Mouse (Mus musculus): Measurements from ENCODE around the gene Pnpla5. TPM values are rescaled to one million over a fixed set of nuclear protein-coding genes. Genes with fewer than 3 reads are reported as not detected.

Pnpla5 gene
- polyA plus RNA-seq, 1 experiment from 2014 or later = not detected

DNA sequence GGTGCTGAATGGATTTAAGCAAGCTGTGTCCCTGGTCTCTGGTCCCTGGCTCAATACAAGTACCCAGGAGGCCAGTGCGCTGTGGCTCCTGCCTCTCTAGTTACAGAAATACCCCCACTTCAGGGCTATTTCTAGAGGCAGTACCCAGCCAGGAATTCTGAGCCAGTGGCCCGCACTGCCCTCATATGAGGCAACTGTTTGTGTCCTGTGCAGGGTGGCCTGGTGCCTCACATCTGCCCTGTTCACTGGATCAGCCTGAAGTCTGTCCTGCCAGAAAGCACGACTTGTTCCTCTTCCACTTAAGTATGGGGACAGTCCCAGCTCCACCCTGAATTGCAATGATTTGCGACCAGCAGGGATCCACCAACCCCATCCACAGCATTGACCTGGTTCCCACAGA is 10.5 kb upstream of the Pnpla5 start:
- Histone ChIP-seq H3K79me2 (ENCODE audit: inconsistent target) (no peaks in the 10 kb centered on the region), H3K36me3 (ENCODE audit: inconsistent target) (no peaks in the 10 kb centered on the region), H3K4me3 (ENCODE audit: inconsistent target) (no peak overlapping the region), H3K27ac (no peak overlapping the region)
- WGBS (ENCODE audit: missing documents) = 59% methylated on average over 4 of the region's 4 CpGs

DNA sequence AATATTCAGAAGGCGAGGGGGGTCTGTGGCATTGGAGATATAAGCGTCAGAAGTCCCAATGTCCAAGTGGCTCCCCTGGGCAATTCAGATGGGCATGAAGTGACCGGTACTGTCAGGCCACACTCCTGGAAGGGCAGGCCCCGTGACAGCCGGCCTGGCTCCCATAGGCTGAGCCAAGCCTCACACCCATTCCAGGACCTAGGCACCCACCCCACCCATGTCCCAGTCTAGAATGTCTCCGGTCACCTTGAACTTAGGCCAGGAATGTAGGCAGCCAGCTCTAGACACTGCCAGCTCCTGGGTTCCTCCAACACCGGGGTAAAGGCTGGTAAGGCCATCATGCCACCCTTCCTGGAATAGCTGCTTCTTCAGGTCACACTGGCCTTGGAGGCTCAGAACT is 9.0 kb upstream of the Pnpla5 start:
- H3K4me3 ChIP-seq (ENCODE audit: inconsistent target) = no peak overlapping the region
- no peaks in the 10 kb centered on the region for H3K79me2 ChIP-seq (ENCODE audit: inconsistent target)
- WGBS (ENCODE audit: missing documents) = 90% methylated on average over 7 of the region's 7 CpGs
- H3K36me3 ChIP-seq (ENCODE audit: inconsistent target) = no peaks in the 10 kb centered on the region
- H3K27ac ChIP-seq = no peak overlapping the region

DNA sequence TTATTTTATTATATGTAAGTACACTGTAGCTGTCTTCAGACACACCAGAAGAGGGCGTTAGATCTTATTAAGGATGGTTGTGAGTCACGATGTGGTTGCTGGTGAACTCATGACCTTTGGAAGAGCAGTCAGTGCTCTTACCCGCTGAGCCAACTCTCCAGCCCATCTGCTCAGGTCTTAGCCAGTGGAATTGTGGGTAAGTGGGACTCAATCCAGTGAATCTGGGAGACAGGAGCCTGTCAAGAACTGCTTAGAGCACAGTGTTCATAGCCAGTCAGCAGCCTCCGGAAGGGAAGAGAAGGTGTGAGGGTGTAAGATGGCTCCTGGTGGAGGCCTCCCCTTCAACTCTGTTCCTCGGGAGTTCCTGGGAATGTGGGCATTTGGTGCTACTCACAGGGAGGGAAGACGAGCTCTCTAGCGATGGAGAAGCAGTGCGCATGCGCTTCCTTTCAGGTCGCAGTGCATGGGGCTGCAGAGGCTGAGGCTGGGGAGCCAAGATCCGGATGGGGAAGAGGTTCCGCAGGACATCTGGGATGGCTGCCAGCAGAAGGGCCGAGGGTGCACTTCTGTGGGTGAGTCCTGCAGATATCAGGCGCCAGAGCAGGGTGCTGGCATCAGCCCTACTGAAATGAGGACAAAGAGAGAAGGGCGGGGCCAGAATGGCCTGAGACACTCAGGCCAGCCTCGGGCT is 8.3 kb upstream of the Pnpla5 start:
- Histone ChIP-seq H3K36me3 (ENCODE audit: inconsistent target) (no peaks in the 10 kb centered on the region), H3K79me2 (ENCODE audit: inconsistent target) (no peaks in the 10 kb centered on the region), H3K4me3 (ENCODE audit: inconsistent target) (no peak overlapping the region), H3K27ac (no peak overlapping the region)
- 69% methylated on average over 16 of the region's 16 CpGs for WGBS (ENCODE audit: missing documents)

DNA sequence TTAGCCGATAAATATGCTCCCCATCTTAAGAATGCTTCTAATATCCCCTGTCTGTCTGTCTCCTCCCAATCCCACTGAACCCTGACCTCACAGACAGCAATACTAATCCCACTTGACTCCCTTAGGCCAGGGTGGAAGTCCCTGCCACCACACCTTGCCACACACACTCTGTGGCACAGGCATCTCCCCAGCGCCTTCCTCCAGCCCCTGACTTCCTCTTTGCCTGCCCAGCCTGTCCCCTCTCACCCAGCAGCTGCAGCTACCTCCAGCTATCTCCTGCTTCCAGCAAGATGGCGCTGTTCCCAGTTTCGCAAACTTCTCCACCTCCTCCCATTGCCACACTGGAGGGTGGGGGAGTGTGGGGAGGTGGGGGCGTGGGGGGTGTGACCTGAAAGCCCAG is 3.9 kb upstream of the Pnpla5 start:
- no peaks in the 10 kb centered on the region for H3K79me2 ChIP-seq (ENCODE audit: inconsistent target)
- no peak overlapping the region for H3K4me3 ChIP-seq (ENCODE audit: inconsistent target)
- no peaks in the 10 kb centered on the region for H3K36me3 ChIP-seq (ENCODE audit: inconsistent target)
- H3K27ac ChIP-seq = no peak overlapping the region
- 8% methylated on average over 5 of the region's 5 CpGs for WGBS (ENCODE audit: missing documents)

DNA sequence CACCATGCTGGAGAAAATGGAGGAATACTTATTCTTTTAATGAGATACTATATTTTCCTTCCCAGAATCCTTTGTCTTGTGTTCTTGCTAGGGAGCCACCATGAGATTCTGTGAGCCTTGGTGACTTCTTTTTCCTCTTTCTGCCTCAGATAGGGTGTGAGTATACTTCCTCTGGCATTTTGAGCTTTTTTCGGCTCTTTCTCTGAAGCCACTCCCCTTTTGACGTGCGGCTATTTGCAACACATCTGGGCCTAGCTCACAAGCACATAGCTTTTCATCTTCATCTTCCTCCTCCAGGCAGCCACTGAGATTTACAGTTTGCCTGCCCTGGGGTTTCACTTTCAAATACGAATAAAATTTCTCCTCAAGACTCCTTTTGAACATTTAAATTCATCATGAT is 3.5 kb upstream of the Pnpla5 start:
- Histone ChIP-seq H3K27ac (no peak overlapping the region), H3K36me3 (ENCODE audit: inconsistent target) (no peaks in the 10 kb centered on the region)
- 6% methylated on average over 4 of the region's 4 CpGs for WGBS (ENCODE audit: missing documents)

DNA sequence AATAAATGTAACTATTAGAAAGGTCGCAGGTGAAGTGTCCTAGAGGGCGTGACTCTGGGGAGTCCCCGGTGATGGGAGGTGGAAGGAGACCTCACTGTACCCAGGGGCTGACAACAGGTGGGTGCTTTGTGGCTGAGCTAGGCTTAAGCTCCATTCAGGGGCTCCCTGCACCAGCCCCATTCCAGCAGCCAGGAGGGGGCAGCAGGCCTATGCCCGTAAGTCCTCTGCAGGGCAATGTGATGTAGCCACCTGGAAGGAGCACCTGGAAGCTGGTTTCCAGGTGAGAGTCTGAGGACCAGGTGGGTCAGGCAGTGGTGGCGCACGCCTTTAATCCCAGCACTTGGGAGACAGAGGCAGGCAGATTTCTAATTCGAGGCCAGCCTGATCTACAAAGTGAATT is 1.1 kb upstream of the Pnpla5 start:
- no peak overlapping the region for H3K4me3 ChIP-seq (ENCODE audit: inconsistent target)
- no peak overlapping the region for H3K27ac ChIP-seq
- H3K36me3 ChIP-seq (ENCODE audit: inconsistent target) = no peaks in the 10 kb centered on the region
- no peaks in the 10 kb centered on the region for H3K79me2 ChIP-seq (ENCODE audit: inconsistent target)
- WGBS (ENCODE audit: missing documents) = 90% methylated on average over 6 of the region's 7 CpGs

More for the DNA sequence above, 3.5 kb upstream of the Pnpla5 start:
- no peaks in the 10 kb centered on the region for H3K79me2 ChIP-seq (ENCODE audit: inconsistent target)
- H3K4me3 ChIP-seq (ENCODE audit: inconsistent target) = no peak overlapping the region

DNA sequence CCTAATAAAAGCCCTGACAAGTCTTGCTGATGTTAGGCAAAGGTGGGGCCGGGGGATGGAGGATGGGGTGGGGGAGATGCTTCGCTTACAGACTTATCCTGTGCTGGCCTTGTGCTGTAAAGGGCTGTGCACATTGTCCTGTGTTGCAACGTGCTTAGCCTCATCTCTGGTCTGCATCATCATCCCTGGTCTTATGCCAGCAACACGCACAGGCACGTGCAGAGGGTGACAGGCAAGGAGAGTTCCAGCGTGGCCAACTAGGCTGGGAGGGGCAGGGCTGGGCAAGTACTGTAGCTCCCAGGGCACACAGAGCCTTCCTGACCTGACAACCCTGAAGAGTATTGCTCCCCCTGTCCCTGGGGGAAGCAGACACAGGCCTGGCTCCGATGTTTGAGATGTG is 1.9 kb downstream of the Pnpla5 start:
- WGBS (ENCODE audit: missing documents) = 54% methylated on average over 7 of the region's 7 CpGs
- Histone ChIP-seq H3K36me3 (ENCODE audit: inconsistent target) (no peaks in the 10 kb centered on the region), H3K79me2 (ENCODE audit: inconsistent target) (no peaks in the 10 kb centered on the region), H3K27ac (no peak overlapping the region), H3K4me3 (ENCODE audit: inconsistent target) (no peak overlapping the region)

DNA sequence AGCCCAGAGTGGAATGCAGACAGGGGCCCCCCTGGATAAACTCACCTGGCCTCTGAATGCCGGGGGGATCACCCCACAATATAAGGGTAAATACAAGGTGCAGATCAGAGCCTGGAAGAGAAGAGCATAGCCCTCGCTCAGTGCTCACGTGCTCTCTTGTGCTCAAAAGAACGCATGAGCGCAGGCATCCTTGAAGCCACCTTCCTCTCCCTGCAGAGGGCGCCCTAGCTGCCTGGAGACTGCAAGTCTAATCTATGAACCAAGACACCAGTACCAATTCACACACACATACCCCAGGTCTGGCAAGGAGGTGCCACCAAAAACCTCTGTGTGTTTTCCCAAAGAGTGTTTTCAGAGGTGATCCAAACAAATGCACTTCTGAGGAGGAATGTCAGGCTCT is 2.4 kb downstream of the Pnpla5 start:
- H3K79me2 ChIP-seq (ENCODE audit: inconsistent target) = no peaks in the 10 kb centered on the region
- no peak overlapping the region for H3K4me3 ChIP-seq (ENCODE audit: inconsistent target)
- WGBS (ENCODE audit: missing documents) = 26% methylated on average over 6 of the region's 6 CpGs
- no peak overlapping the region for H3K27ac ChIP-seq
- H3K36me3 ChIP-seq (ENCODE audit: inconsistent target) = no peaks in the 10 kb centered on the region

DNA sequence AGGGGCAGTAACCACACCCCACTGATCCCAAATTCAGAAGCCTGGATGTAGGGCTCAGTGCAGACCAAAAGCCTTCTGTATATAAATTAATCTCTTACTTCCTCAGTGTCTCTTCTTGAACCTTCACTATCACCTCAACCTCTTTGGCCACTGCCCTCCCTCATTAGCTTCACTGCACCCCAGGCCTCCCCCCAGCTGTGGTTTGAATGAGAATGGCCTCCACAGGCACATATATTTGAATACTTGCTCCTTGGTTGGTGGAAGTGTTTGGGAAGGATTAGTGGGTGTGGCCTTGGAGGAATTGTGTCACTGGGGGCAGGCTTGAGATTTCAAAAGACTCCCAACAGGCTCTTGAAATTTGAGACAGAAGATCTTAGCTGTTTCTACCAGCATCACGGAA is 6.5 kb downstream of the Pnpla5 start:
- no peak overlapping the region for H3K4me3 ChIP-seq (ENCODE audit: inconsistent target)
- H3K27ac ChIP-seq = no peak overlapping the region
- no peaks in the 10 kb centered on the region for H3K79me2 ChIP-seq (ENCODE audit: inconsistent target)
- H3K36me3 ChIP-seq (ENCODE audit: inconsistent target) = no peaks in the 10 kb centered on the region
- WGBS (ENCODE audit: missing documents) = 67% methylated on average over 1 of the region's 1 CpGs

DNA sequence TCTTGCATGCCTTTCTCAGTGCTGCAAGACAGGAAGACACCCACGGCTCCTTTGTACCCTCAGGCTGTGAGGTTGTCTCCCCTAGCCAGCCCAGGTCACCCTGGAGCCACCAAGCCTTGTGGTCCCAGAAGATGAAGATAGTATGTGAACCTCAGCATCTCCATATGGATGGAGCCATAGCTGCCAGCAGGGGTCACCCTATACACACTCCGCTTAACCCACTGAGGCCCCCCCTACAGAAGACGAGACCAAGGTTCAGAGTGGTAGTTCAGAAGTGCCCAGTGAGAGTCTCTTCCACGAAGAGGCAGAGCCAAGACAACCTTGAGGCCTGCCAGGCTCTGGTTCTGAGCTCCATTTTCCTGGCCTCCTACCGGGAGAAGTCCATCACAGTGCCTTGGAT is 7.2 kb downstream of the Pnpla5 start:
- no peaks in the 10 kb centered on the region for H3K79me2 ChIP-seq (ENCODE audit: inconsistent target)
- WGBS (ENCODE audit: missing documents) = 32% methylated on average over 5 of the region's 5 CpGs
- H3K27ac ChIP-seq = no peak overlapping the region
- no peak overlapping the region for H3K4me3 ChIP-seq (ENCODE audit: inconsistent target)
- no peaks in the 10 kb centered on the region for H3K36me3 ChIP-seq (ENCODE audit: inconsistent target)

DNA sequence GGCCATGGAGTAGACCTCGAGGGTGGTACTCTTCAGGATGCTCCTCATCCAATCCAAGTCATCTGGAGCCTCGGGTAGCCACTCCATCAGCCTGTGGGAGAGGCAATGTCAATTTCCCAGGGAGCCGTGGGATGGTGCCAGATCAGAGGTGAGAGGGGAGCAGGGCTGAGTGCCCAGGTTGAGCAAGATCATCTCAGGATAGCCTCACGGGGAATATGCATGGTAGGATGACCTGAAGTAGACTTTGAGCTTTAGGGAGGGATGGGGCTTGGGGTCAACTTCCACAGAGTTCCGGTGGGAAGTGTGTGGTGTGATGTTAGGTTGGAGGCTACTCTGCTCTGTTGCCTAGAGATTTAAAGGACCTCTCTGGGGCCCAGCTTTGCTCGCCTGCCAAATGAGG is 9.1 kb downstream of the Pnpla5 start:
- no peaks in the 10 kb centered on the region for H3K36me3 ChIP-seq (ENCODE audit: inconsistent target)
- no peak overlapping the region for H3K27ac ChIP-seq
- no peaks in the 10 kb centered on the region for H3K79me2 ChIP-seq (ENCODE audit: inconsistent target)
- no peak overlapping the region for H3K4me3 ChIP-seq (ENCODE audit: inconsistent target)
- WGBS (ENCODE audit: missing documents) = 72% methylated on average over 5 of the region's 6 CpGs

DNA sequence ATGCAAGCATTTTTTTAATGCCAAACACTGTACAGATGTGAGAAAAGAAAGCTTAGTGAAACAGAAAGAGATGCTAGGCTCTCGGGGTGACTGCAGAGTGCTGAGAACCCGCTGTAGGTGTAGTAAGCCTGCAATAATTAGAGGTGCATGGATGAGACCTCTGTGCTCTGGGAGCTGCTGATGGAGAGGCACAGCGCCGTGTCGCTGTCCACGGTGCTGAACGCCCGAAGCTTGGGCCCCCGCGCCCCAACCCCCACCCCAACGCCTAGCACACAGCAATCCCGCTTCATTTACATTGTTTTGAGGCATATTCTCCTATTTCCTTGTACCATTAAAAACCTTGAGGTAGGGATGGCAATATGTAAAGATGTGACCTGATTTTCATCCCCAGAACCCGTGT is 14.1 kb downstream of the Pnpla5 start:
- Histone ChIP-seq H3K79me2 (ENCODE audit: inconsistent target) (no peaks in the 10 kb centered on the region), H3K27ac (no peak overlapping the region)
- 9% methylated on average over 13 of the region's 13 CpGs for WGBS (ENCODE audit: missing documents)

DNA sequence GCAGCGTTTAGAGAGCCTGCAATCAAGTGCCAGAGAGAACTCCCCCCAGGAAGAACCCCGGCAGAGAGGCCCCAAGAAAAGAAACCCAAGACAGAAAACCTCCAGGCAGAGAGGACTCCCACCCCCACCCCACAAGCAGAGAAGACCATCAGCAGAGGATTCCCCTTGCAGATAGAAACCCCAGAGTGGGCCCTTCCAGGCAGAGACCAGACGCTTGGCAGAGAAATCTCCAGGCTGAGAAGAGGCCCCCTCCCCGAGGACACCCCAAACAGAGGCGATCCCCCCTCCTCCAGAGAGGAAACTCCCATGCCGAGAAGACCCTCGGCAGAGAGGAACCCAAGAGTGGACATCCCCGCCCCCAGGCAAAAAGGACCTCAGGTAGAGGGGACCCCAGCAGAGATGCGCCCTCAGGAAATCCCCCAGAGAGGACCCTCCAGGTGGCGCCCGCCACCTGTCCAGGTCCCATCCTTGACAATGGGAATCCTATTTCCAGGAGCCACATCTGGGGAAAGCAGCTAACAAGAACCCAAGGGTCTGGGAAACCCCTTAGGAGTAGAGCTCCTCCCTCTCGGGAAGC is 17.0 kb downstream of the Pnpla5 start:
- H3K27ac ChIP-seq = no peak overlapping the region
- no peak overlapping the region for H3K4me3 ChIP-seq (ENCODE audit: inconsistent target)
- no peaks in the 10 kb centered on the region for H3K79me2 ChIP-seq (ENCODE audit: inconsistent target)
- 18% methylated on average over 12 of the region's 12 CpGs for WGBS (ENCODE audit: missing documents)
- H3K36me3 ChIP-seq (ENCODE audit: inconsistent target) = no peaks in the 10 kb centered on the region

More for the DNA sequence above, 14.1 kb downstream of the Pnpla5 start:
- no peak overlapping the region for H3K4me3 ChIP-seq (ENCODE audit: inconsistent target)
- H3K36me3 ChIP-seq (ENCODE audit: inconsistent target) = no peaks in the 10 kb centered on the region

DNA sequence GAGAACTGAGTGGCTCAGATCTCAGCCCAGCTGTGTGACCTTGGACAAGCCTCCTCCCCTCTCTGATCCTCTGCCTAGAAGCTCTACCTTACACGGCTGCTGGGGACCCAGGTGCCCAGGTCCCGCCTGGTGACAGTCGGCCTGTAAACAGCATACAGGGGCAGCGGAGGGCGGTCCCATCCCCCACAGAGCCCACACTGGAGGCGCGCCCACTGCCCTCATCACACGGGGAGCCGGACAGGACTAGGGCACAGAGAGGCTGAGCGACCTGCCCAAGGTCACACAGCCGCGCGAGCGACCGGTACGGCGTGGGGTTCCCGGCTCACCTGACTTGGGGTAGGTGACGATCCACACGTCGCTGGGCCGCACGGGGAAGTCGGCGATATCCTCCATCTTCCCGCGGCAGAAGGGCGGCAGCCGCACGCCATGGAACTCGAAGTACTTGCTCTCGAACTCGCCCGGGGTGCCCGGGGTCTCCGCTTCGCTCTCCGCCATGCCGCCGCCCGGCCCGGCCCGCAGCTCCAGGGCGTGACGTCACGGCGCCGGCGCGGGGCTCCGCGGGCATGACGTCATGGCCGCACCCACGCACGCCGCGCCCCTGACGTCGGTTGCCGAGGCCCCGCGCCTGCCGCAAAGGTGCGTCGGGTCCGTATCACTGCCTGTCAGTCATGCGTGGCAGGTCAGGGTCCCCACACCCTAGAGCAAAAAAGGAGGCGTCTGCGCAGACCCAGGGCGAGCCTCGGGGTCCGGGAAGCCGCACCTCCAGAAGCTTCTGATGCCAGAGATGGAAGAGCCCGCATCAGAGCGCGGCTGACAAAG is 17.7 kb downstream of the Pnpla5 start, which contains the start of gene Sult4a1:
TSS of gene Sult4a1 (minus strand) at position 650 of the 819 bp plus-strand sequence.
- no peak within 1 kb of the TSS for H3K4me3 ChIP-seq (ENCODE audit: inconsistent target)
- H3K36me3 ChIP-seq (ENCODE audit: inconsistent target) = no peaks in the 10 kb centered on the region
- H3K27ac ChIP-seq = no peak within 1 kb of the TSS
- 5% methylated on average over 77 of the region's 77 CpGs for WGBS (ENCODE audit: missing documents)
- H3K79me2 ChIP-seq (ENCODE audit: inconsistent target) = no peaks in the 10 kb centered on the region

DNA sequence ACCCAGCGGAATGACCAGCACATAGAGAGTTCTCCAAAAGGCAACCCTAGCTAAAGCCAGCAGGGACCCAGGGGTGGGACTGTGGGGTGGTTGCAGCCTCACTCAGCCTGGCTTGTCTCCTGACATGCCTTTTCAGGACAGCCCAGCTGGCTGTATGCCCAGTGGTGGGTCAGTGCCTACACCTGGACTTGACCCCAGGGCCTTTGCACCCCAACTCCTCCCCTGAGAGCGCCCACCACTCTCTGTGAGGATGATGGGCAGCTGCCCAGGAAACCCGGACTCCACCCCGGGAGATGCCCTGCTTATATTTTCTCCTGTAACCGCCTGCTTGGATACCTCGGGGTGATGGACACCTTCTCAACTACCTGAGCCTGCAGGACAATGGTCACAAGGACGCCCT is 18.3 kb downstream of the Pnpla5 start:
- no peaks in the 10 kb centered on the region for H3K79me2 ChIP-seq (ENCODE audit: inconsistent target)
- WGBS (ENCODE audit: missing documents) = 87% methylated on average over 7 of the region's 7 CpGs
- no peak overlapping the region for H3K4me3 ChIP-seq (ENCODE audit: inconsistent target)
- H3K27ac ChIP-seq = no peak overlapping the region
- no peaks in the 10 kb centered on the region for H3K36me3 ChIP-seq (ENCODE audit: inconsistent target)

All from macrophage (primary cell).